Mouse (Mus musculus): ENCODE measurements around the gene Usp30.

Gene Usp30

DNA sequence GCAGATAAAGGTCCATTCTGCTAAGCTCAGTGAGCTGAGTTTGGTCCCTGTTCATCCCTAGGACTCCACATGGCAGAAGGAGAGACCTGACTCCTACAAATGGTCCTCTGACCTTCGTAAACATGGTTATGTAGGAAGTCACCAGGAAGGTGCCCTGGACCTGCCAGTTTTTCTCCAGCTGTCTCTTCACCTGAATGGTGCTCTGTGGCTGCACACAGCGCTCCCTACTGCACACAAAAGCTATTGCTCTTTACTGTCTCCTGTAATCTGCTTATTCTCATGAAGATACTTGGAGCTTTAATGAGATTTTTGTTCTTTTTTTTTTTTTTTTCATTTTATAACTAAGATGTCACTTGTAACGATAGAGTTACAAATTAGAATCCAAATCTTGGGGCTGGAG lies 18.7 kb upstream of the Usp30 start:
- DNase-seq (ENCODE audit: low read depth, low spot score), result peak; percentile 20

DNA sequence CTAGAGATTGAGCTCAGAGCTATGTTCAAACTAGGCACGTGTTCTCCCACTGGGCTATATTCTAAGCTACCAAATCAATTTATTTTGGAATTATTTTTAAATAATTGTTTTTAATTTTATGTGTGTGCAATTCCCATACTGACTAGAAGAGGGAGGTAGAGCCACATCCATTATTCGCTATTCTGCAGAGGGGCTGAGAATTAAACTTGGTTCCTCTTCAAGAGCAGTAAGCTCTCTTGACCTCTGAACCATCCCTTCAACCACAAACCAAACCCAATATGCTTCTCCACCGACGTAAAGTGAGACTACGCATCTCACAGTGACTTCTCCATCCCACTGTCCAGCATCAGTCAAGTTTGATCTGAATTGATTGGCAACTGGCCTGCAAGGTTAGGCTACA lies 18.1 kb upstream of the Usp30 start:
- Histone ChIP-seq H3K27me3 (ENCODE audit: control insufficient read depth, insufficient read depth, low read length, poor library complexity, severe bottlenecking) (no peaks in the 10 kb centered on the region), H3K36me3 (ENCODE audit: control insufficient read depth, insufficient read depth, low read length, poor library complexity, severe bottlenecking) (no peaks in the 10 kb centered on the region)
- no peak for DNase-seq (ENCODE audit: low read depth, low spot score)

More for the DNA sequence above, 18.7 kb upstream of the Usp30 start:
- Histone ChIP-seq H3K36me3 (ENCODE audit: control insufficient read depth, insufficient read depth, low read length, poor library complexity, severe bottlenecking) (no peaks in the 10 kb centered on the region), H3K27me3 (ENCODE audit: control insufficient read depth, insufficient read depth, low read length, poor library complexity, severe bottlenecking) (no peaks in the 10 kb centered on the region)

DNA sequence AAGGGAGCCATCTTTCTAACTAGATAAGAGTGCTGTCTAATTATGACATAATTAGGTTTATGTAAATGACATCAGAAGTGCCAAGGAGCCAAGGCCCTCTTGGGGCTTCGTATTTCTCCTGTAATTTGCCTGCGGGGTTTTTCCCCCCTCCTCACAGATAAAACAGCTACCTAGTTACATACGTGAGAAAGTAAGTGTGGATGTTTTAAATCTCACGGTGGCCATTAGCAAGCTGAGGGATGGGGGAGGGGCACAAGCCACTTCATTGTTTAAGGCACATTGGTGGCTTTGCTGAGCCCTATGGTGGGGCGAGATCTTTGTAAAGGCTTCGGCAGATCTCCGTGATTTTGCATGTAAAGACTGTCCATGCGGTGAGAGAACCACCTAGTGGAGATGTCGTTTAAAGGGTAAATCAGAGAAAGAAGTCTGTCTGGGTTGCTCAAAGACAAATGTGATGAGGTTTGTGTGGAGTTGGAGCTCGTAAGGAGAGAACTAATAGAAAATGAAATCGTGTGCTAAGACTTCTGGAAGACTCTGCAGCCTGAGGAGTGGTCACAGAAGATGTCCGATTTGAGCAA lies 16.4 kb upstream of the Usp30 start:
- no peak for DNase-seq (ENCODE audit: low read depth, low spot score)
- Histone ChIP-seq H3K36me3 (ENCODE audit: control insufficient read depth, insufficient read depth, low read length, poor library complexity, severe bottlenecking) (no peaks in the 10 kb centered on the region), H3K27me3 (ENCODE audit: control insufficient read depth, insufficient read depth, low read length, poor library complexity, severe bottlenecking) (no peaks in the 10 kb centered on the region)

DNA sequence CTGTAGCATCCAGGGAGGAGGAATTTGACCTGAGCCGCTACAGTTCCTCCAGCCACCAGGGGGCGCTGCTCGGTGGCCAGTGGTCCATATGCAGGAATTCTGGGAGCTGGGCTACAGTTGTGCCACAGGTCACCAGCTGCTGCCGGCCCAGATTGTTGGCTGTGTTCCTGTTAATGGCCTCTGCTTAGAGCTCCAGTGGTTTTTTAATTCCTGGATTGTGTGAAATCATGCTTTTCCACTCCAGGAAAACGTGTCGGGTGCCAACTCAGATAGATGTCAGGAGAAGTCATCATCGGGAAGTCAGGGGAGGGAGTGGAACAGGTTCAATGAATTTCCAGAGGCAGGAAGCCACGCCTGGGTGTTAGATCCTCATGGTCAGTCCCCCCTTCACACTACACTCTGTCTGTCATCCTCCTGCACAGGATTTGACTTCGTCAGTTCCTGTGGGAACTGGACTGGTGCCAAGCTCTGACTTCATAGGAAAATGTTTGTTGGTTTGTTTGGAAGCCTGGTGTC lies 13.0 kb upstream of the Usp30 start:
- Histone ChIP-seq H3K36me3 (ENCODE audit: control insufficient read depth, insufficient read depth, low read length, poor library complexity, severe bottlenecking) (no peaks in the 10 kb centered on the region), H3K27me3 (ENCODE audit: control insufficient read depth, insufficient read depth, low read length, poor library complexity, severe bottlenecking) (no peaks in the 10 kb centered on the region)
- peak; percentile 56 for DNase-seq (ENCODE audit: low read depth, low spot score)

DNA sequence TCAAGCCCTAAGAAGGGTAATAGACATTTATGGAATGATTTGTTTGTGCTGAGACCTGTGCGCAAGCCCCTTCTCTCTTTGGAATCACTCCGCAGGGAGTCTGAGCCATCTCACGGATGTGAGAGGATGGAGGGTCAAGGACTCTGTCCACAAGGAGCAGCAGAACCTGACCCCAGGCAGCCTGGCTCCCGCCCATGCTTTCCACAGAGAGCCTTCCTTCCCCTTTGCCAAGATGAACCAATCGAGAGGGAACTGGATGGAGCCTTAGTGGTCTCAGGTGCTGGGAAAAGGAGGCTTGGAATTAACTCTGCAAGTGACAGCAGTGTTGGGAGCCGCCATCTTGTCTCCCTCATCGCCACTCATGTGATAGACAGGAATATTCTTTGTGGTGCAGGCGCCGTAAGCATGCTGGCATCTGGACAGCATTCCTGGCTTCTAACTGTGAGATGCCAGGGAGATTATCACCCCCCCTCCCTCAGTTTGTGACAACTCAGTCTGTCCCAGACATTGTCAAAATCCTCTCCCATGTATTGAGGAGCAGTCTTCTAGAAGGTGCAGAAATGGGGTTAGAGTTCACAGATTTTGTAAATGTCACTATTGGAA lies 8.0 kb upstream of the Usp30 start:
- H3K27me3 ChIP-seq (ENCODE audit: control insufficient read depth, insufficient read depth, low read length, poor library complexity, severe bottlenecking), result no peaks in the 10 kb centered on the region
- no peaks in the 10 kb centered on the region for H3K36me3 ChIP-seq (ENCODE audit: control insufficient read depth, insufficient read depth, low read length, poor library complexity, severe bottlenecking)
- DNase-seq (ENCODE audit: low read depth, low spot score), result no peak

DNA sequence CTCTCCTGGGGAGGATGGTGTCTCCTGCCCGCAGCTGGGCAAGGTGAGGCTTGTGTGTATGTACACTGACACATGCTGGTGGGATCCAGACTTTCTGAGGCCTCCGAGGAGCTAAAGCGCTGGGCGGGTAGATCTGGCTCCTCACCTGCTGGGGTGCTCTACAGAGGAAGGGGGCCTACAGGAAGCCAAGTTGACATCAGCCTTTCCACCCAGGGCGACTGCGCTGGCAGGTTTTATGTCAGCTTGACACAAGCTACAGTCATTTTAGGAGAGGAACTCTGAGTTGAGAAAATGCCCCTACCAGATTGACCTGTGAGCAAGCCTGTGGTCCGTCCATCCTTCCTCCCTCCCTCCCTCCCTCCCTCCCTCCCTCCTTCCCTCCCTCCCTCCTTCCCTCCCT lies 3.6 kb upstream of the Usp30 start:
- H3K36me3 ChIP-seq (ENCODE audit: control insufficient read depth, insufficient read depth, low read length, poor library complexity, severe bottlenecking), result no peaks in the 10 kb centered on the region
- no peak for DNase-seq (ENCODE audit: low read depth, low spot score)
- H3K27me3 ChIP-seq (ENCODE audit: control insufficient read depth, insufficient read depth, low read length, poor library complexity, severe bottlenecking), result no peaks in the 10 kb centered on the region

DNA sequence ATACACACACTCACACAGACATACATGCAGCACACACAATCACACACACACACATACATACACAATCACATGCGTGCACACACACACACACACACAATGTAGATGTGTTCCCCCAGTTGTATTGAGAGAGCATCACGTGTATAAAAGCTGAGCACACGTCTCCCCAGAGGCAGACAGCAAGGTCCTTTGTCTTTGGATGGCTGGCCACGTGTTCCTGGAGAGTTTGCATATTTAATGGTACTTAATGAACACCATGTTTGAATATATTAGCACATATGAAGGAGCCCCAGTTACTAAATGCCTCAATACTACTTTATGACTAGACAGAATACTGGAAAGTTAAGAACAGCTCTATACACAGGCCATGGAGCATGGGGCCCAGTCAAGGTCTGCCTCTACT lies 1.3 kb upstream of the Usp30 start:
- DNase-seq (ENCODE audit: low read depth, low spot score), result no peak
- Histone ChIP-seq H3K36me3 (ENCODE audit: control insufficient read depth, insufficient read depth, low read length, poor library complexity, severe bottlenecking) (no peaks in the 10 kb centered on the region), H3K27me3 (ENCODE audit: control insufficient read depth, insufficient read depth, low read length, poor library complexity, severe bottlenecking) (no peaks in the 10 kb centered on the region)

DNA sequence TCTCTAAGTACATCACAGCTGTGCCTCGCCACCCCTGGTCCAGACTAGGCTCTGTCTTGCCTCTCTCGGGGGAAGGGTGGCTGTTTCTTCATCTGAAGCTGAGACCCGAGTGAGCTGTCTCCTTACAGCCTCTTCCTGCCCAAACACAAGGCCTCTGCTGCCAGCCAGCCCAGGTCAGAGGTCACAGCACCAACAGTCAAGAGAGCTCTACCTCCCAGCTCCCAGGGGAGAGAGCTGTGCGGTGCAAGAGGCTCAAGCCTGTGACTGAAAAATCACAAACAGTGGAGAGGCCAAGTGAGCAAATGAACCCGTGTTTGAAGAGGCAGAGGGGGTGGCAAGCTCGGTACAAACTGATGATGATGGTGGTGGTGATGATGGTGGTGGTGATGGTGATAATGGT lies 1.3 kb downstream of the Usp30 start:
- no peaks in the 10 kb centered on the region for H3K36me3 ChIP-seq (ENCODE audit: control insufficient read depth, insufficient read depth, low read length, poor library complexity, severe bottlenecking)
- DNase-seq (ENCODE audit: low read depth, low spot score), result no peak
- H3K27me3 ChIP-seq (ENCODE audit: control insufficient read depth, insufficient read depth, low read length, poor library complexity, severe bottlenecking), result no peaks in the 10 kb centered on the region

DNA sequence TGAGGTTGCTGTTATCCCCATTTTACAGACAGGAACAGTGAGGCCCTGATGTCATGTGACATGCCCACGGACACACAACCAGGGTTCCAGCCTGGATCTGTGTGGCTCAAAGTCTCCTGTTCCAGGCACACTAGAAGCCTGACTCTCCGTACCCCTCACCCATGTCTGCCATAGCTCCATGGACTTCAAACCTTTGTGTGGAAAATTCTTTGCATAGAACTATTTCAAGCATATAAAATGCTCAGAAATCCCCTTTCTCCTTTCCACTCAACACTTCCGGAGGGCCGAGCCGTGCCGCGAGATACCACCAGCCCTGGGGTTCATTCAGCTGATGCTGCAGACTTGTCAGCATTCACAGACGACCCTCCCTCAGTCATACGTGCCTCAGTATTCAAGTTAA lies 2.3 kb downstream of the Usp30 start:
- no peak for DNase-seq (ENCODE audit: low read depth, low spot score)
- H3K36me3 ChIP-seq (ENCODE audit: control insufficient read depth, insufficient read depth, low read length, poor library complexity, severe bottlenecking), result no peaks in the 10 kb centered on the region
- H3K27me3 ChIP-seq (ENCODE audit: control insufficient read depth, insufficient read depth, low read length, poor library complexity, severe bottlenecking), result no peaks in the 10 kb centered on the region

DNA sequence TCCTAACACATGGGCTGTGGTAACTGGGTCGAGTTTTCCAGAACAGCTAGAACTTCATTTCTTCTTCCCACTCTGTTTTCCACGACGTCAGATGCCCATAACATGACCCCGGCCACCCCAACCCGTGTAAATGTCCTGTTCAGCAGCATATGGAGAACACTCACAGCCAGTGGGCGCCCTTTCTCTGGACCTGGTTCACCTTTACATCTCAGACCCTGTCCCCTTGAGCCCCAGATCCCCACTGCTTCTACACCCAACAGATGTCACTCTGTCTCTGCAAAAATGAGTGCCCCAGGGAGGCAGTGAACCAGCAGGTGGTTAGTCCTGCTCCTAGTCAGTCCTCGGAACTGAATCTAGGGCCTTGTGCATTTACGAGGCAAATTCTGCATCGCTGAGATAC lies 2.7 kb downstream of the Usp30 start:
- no peak for DNase-seq (ENCODE audit: low read depth, low spot score)
- Histone ChIP-seq H3K27me3 (ENCODE audit: control insufficient read depth, insufficient read depth, low read length, poor library complexity, severe bottlenecking) (no peaks in the 10 kb centered on the region), H3K36me3 (ENCODE audit: control insufficient read depth, insufficient read depth, low read length, poor library complexity, severe bottlenecking) (no peaks in the 10 kb centered on the region)

DNA sequence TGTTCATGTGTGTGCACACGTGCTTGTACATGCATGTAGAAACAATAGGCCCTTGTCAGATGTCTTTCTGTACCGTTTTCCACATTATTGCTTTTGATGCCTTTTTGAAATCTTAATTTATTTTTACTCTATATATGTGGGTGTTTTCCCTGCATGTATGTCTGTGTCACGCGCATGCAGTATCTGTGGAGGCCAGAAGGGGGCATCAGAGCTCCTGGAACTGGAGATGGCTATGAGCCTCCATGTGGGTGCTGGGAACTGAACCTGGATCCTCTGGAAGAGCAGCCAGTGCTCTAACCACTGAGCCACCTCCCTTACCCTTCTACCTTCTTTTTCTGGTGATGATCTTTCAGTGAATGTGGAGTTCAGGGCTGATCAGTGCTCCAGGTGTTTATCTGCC lies 5.6 kb downstream of the Usp30 start:
- Histone ChIP-seq H3K36me3 (ENCODE audit: control insufficient read depth, insufficient read depth, low read length, poor library complexity, severe bottlenecking) (no peaks in the 10 kb centered on the region), H3K27me3 (ENCODE audit: control insufficient read depth, insufficient read depth, low read length, poor library complexity, severe bottlenecking) (no peaks in the 10 kb centered on the region)
- DNase-seq (ENCODE audit: low read depth, low spot score), result no peak

DNA sequence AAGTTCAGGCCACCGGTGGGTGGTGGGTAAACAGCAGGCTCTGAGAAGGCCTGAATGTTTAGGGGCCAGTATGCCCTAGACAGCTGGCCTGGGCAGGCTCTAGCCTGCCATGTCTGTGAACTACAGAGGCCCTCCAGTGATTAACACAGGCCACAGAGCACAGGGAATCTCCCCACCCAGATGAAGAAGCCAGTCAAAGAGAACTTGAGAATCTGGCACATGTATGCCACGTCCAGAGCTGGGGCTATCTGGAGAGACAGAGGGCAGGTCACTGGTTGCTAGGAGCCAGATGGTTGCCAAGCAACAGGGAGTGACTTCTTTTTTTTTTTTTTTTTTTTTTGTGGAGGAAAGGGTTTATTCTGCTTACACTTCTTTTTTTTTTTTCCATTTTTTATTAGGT lies 7.0 kb downstream of the Usp30 start:
- no peak for DNase-seq (ENCODE audit: low read depth, low spot score)
- Histone ChIP-seq H3K36me3 (ENCODE audit: control insufficient read depth, insufficient read depth, low read length, poor library complexity, severe bottlenecking) (no peaks in the 10 kb centered on the region), H3K27me3 (ENCODE audit: control insufficient read depth, insufficient read depth, low read length, poor library complexity, severe bottlenecking) (no peaks in the 10 kb centered on the region)

DNA sequence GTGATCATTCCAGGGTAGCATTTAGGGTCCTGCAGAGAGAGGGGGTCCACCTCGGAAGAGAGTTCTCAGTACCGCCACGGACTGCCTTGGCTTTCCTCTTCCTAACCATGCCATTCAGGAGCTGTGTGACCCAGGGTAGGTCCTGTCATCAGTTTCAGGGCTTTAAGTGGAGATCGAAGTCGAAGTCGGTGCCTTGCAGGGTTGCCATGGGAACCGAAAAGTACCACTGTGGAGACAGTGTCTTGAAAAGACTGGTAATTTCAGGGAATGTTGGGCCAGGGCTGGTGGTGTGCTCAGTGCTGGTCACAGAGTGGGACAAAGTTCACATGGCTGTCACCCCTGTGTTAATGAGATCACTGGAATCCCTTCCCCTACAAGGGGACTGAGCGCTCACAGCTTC lies 11.7 kb downstream of the Usp30 start:
- Histone ChIP-seq H3K27me3 (ENCODE audit: control insufficient read depth, insufficient read depth, low read length, poor library complexity, severe bottlenecking) (no peaks in the 10 kb centered on the region), H3K36me3 (ENCODE audit: control insufficient read depth, insufficient read depth, low read length, poor library complexity, severe bottlenecking) (no peaks in the 10 kb centered on the region)
- DNase-seq (ENCODE audit: low read depth, low spot score), result no peak

DNA sequence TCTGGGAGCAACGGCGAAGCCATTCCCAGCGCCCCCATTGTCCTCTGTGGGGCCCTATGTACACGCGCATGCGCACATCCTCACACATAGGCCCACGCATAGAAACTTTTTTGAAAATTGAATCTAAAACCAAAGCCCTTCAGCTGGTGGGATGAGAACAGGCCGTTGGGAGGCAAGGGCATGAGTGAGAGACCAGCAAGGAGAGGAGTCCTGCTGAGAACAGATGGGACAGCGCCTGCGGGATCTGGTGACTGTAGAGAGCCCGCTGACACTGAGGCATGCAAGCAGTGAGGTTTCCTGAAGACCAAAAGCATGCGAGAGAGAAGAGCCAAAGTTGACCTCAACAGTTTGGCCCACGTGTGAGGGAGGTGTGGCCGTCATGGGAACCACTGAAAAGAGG lies 20.2 kb downstream of the Usp30 start:
- DNase-seq (ENCODE audit: low read depth, low spot score), result no peak
- H3K27me3 ChIP-seq (ENCODE audit: control insufficient read depth, insufficient read depth, low read length, poor library complexity, severe bottlenecking), result no peaks in the 10 kb centered on the region; the same call in 1 of the 2 replicates
- no peaks in the 10 kb centered on the region for H3K36me3 ChIP-seq (ENCODE audit: control insufficient read depth, insufficient read depth, low read length, poor library complexity, severe bottlenecking)

DNA sequence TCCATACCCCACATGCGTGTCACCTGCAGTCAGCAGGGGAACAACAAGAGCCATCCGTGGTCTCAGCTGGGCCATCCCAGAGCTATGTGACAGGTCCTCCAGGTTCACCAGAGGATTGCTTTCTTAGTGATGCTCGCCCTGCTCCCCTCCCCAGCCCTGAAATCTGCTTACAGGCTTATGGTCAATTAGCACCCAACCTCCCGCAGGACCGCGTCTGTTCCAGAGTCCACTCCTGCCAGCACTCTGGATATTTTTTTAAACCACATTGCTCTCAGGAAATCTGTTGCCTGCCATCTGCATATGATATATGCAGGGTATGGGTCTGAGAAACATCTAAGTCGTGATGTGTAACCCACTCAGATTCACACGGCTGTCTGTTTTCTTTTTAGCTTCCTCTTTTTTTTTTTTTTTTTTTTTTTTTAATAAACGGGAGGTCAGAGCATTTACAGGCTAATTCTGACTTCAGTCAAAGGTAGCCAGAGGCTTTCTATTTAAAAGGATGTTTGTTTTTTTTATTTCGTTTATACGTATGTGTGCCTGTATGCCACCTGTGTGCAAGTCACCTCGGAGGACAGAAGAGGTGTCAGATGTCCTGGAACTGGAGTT lies 22.7 kb downstream of the Usp30 start:
- no peak for DNase-seq (ENCODE audit: low read depth, low spot score)
- Histone ChIP-seq H3K27me3 (ENCODE audit: control insufficient read depth, insufficient read depth, low read length, poor library complexity, severe bottlenecking) (no peaks in the 10 kb centered on the region), H3K36me3 (ENCODE audit: control insufficient read depth, insufficient read depth, low read length, poor library complexity, severe bottlenecking) (no peaks in the 10 kb centered on the region)

Measured in splenic B cell, adult 2 months (primary cell).